Mouse (Mus musculus) cerebellum, adult 2 months (tissue): Measurements from ENCODE around the gene Gm5624.
"Not testable (repeated sequence)": the region's sequence is repeated elsewhere in the genome, so short reads cannot be mapped to it uniquely, and the experiment has no call there.

ENCODE experiments used
- CTCF ChIP-seq: fragments of 200-500 bp; IDR thresholded peaks from 2 replicates; pipeline ENCODE4 v1.5.1; 2011; ENCODE audit warnings: low read depth, mild to moderate bottlenecking, control low read depth, low read length, moderate library complexity, borderline replicate concordance; ENCODE audit not compliant: insufficient read depth
- POLR2A ChIP-seq: fragments of 200-500 bp; IDR thresholded peaks from 2 replicates; pipeline ENCODE4 v1.6.1; 2011; ENCODE audit warnings: low read length, control low read depth, borderline replicate concordance; ENCODE audit not compliant: insufficient read depth

DNA sequence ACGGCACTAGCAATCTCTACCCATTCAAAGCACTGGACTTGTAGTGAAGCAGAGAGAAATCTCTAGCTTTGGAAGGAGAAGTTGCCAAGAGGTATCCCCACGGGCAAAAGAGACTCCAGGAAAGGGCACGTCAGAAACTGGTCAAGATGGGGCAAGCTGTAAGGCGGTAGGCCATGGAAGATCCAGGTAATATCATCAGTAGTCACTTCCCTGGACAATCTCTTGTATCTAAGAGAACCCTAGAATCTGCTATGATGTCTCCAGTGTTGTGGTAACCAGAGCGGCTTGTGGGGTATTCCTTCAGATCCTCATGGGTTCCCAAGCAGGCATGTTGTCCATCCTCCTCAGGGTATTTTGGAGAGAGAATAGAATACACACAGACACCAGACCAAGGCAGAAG lies 109.8 kb downstream of the Gm5624 start, which contains the start of gene Gm17093:
- TF ChIP-seq CTCF, POLR2A: not testable (repeated sequence)
